Mouse (Mus musculus) embryo, embryonic 10.5 days (tissue): ENCODE data around the gene Ywhah.

Experiments used
- DNase-seq: peaks from one replicate; pipeline ENCODE4 v3.0.0-alpha.2; 2015; ENCODE audit warnings: low spot score

The Ywhah gene

GRCm38 (mm10) chr5:33052849-33053582, 34.4 kb downstream of the Ywhah start:
- no peak for DNase-seq

GRCm38 (mm10) chr5:33056126-33056765, 37.6 kb downstream of the Ywhah start:
- DNase-seq = no peak

GRCm38 (mm10) chr5:33070071-33070470, 51.5 kb downstream of the Ywhah start:
- no peak for DNase-seq

- no peak for DNase-seq
Measured at GRCm38 (mm10) chr5:33076490-33077191, 58.0 kb downstream of the Ywhah start.
